Mouse (Mus musculus): Measurements from ENCODE around the gene Arid4a.

DNA sequence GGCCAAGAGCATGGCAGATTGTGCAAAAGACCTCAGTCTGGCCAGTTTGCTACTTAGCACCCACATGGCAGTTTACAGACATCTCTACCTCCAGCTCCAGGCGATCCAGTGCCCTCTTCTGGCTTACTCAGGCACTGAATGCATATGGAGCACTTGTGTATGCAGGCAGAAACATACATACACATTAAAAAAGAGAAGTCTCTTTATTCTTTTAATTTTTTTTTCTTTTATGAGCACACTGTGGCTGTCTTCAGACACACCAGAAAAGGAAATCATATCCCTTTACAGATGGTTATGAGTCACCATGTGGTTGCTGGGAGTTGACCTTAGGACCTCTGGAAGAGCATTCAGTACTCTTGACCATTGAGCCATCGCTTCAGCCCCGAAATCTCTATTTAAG lies 35.3 kb downstream of the Arid4a start:
- no peak for TF ChIP-seq FLI1 (IDR thresholded peaks at IDR 0.05; ENCODE audit: low read length)
- no peak for TF ChIP-seq GATA1 (IDR thresholded peaks at IDR 0.05; ENCODE audit: borderline replicate concordance, low read length)

Measured in megakaryocyte, embryonic 14.5 days (primary cell).